In genomic region chr16:91597672-91598010, GRCm38 (mm10) we compare ENCODE assay signal across 7 mouse cellular contexts. TPM values are rescaled to one million over a fixed set of nuclear protein-coding genes. Genes with fewer than 3 reads are reported as not detected.
DNase-seq lines count a peak whose midpoint lies in the region; ATAC-seq lines count a peak whose summit lies in the region.

Gene Tmem50b, minus strand, starts transcription at chr16:91597800.

- DNase-seq in adrenal gland, adult 2 months: peak; percentile 100
- peak; percentile 95 for DNase-seq in embryo, embryonic 11.5 days (ENCODE audit: low read depth, low spot score)
- peak; percentile 98 to 99 for DNase-seq in gastrocnemius, postnatal 36 days
- DNase-seq in left cerebral cortex, postnatal 25 days (ENCODE audit: low spot score in 2 of 2): peak; percentile 99
- peak; percentile 98 for DNase-seq in midbrain, embryonic 10.5 days (ENCODE audit: low spot score)
- peak; percentile 98 for DNase-seq in right cerebral cortex, postnatal 4 days

- ATAC-seq in intestine, embryonic 15.5 days: peak; percentile 99

- peak within 1 kb of the TSS; percentile 68 for H3K9ac ChIP-seq in intestine, embryonic 15.5 days

- peak within 1 kb of the TSS; percentile 82 for H3K4me3 ChIP-seq in intestine, embryonic 15.5 days (replicated peaks)
- H3K4me3 ChIP-seq in midbrain, embryonic 10.5 days: peak within 1 kb of the TSS; percentile 93

- H3K4me2 ChIP-seq in intestine, embryonic 15.5 days (replicated peaks): peak within 1 kb of the TSS; percentile 87

- H3K36me3 ChIP-seq in intestine, embryonic 15.5 days: no peaks in the 10 kb centered on the region
- H3K36me3 ChIP-seq in midbrain, embryonic 10.5 days: 0 out of 2 replicates have a peak, but pooled peaks cover 3% of the 10 kb centered on the region

- intact Hi-C loops in gastrocnemius, postnatal 36 days (cut with DNase I): loop anchor here (5.0 kb wide), 1 partner anchor 50 kb away; the partner anchor contains the start of genes Gart and Son
- intact Hi-C loops in left cerebral cortex, postnatal 25 days (cut with DNase I): loop anchor here (2.0 kb wide), 1 partner anchor 49 kb away; the partner anchor contains the start of genes Gart and Son

- H3K4me1 ChIP-seq in intestine, embryonic 15.5 days (replicated peaks): peaks cover 12% of the 10 kb centered on the region
- peaks cover 20% of the 10 kb centered on the region for H3K4me1 ChIP-seq in midbrain, embryonic 10.5 days

- H3K27me3 ChIP-seq in intestine, embryonic 15.5 days (replicated peaks): no peaks in the 10 kb centered on the region
- H3K27me3 ChIP-seq in midbrain, embryonic 10.5 days (ENCODE audit: low read depth, poor library complexity, severe bottlenecking): peaks cover 38% of the 10 kb centered on the region

- H3K27ac ChIP-seq in intestine, embryonic 15.5 days: no peak within 1 kb of the TSS
- peak within 1 kb of the TSS; percentile 86 for H3K27ac ChIP-seq in midbrain, embryonic 10.5 days (replicated peaks)

- 2% methylated on average over 34 of the region's 34 CpGs for WGBS in intestine, embryonic 15.5 days
- WGBS in midbrain, embryonic 10.5 days: under 1% methylated on average over 34 of the region's 34 CpGs

- H3K9me3 ChIP-seq in intestine, embryonic 15.5 days: no peaks in the 10 kb centered on the region
- no peaks in the 10 kb centered on the region for H3K9me3 ChIP-seq in midbrain, embryonic 10.5 days (replicated peaks)

RNA-seq across cellular contexts. Expression of gene Tmem50b, which starts in this region (rescaled TPM):
- total RNA-seq in adrenal gland, adult 2 months (2021): 10 to 100 TPM; 60.0 to 62.2 TPM
- polyA plus RNA-seq in adrenal gland, adult 2 months (2012; rRNA removed): 27.4 and 34.4 TPM in 2 replicates
- 10 to 100 TPM; 13.7 to 16.4 TPM for total RNA-seq in gastrocnemius, postnatal 36 days (2021)
- polyA plus RNA-seq in intestine, embryonic 15.5 days (2015; fragmentation: Nextera tagmentation; extraction: Ambion mirVana): 31.7 and 32.2 TPM in 2 replicates
- 10 to 100 TPM; 96.1 to 98.9 TPM for total RNA-seq in left cerebral cortex, postnatal 25 days (2021)
- 41.4 and 43.3 TPM in 2 replicates for polyA plus RNA-seq in midbrain, embryonic 10.5 days (2016; fragmentation: Nextera tagmentation; extraction: Ambion mirVana)
